ENCODE assay signal across 11 mouse cellular contexts in genomic region chr11:61141693-61142092, GRCm38 (mm10).
"Had no signal": no experiment of that assay in that cellular context is flagged by ENCODE, and none has a peak within 500 bp of the region (broad histone marks: within the 10 kb centered on the region; RNA-seq: fewer than 3 reads in every experiment).

No protein-coding gene starts in this region.

- H3K36me3 ChIP-seq: kidney, embryonic 15.5 days; limb, embryonic 10.5 days; limb, embryonic 13.5 days; liver, embryonic 12.5 days; liver, embryonic 15.5 days; lung, embryonic 15.5 days had no signal

- H3K27ac ChIP-seq: kidney, embryonic 15.5 days; limb, embryonic 10.5 days; limb, embryonic 13.5 days; liver, embryonic 12.5 days; liver, embryonic 15.5 days had no signal

- DNase-seq: kidney, adult 8-10 months; kidney, postnatal 14 days; kidney, postnatal 4 days; liver; midbrain, embryonic 14.5 days had no signal

- H3K27me3 ChIP-seq: kidney, embryonic 15.5 days; liver, embryonic 12.5 days had no signal

- H3K9ac ChIP-seq: kidney, embryonic 15.5 days; limb, embryonic 13.5 days; liver, embryonic 12.5 days; liver, embryonic 15.5 days; lung, embryonic 15.5 days had no signal

- H3K9me3 ChIP-seq: kidney, embryonic 15.5 days; limb, embryonic 10.5 days; limb, embryonic 13.5 days; liver, embryonic 12.5 days; liver, embryonic 15.5 days; lung, embryonic 15.5 days had no signal

- H3K4me3 ChIP-seq: kidney, embryonic 15.5 days; limb, embryonic 10.5 days; limb, embryonic 13.5 days had no signal
